Mouse (Mus musculus): ENCODE results near the gene Tnfrsf22. TPM values are rescaled to one million over a fixed set of nuclear protein-coding genes. Genes with fewer than 3 reads are reported as not detected.
A peak's percentile ranks its signal among the peaks of the same experiment; 100 is the strongest.
"Not testable (repeated sequence)": the region's sequence is repeated elsewhere in the genome, so short reads cannot be mapped to it uniquely, and the experiment has no call there.

The Tnfrsf22 gene
- polyA plus RNA-seq, 1 experiment from 2014 or later, result 13.8 TPM

DNA sequence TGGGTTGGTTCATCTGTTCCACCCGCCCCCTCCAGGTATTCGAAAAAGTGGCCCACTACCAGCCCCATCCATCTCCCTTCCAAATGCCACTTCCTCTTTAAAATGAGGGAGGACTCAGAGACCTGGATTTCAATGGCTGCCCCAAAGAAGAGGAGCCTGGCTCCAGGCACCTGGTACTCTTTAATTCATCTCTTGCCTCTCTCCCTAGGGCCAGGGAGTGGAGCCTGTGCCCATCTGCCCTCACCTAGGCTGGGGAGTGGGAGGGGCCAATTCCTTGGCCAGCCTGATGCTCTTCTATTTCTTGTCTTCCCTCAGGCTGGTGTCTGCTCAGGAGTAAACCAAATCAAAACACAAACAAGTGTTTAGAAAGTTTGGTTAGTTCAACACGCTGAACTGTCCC is 37.2 kb upstream of the Tnfrsf22 start:
- not testable (repeated sequence) for ATAC-seq (ENCODE audit: insufficient number of reproducible peaks, low FRiP score, low TSS enrichment, low read depth); H3K4me3 ChIP-seq (ENCODE audit: low read depth, low read length); H3K27ac ChIP-seq (replicated peaks; ENCODE audit: low read depth, low read length); H3K27me3 ChIP-seq (ENCODE audit: control insufficient read depth, insufficient read depth, low read length); H3K9ac ChIP-seq (ENCODE audit: low read length); DNase-seq (ENCODE audit: low spot score); H3K4me1 ChIP-seq (ENCODE audit: control insufficient read depth, insufficient read depth, low read length); H3K4me2 ChIP-seq (ENCODE audit: low read depth, severe bottlenecking); H3K9me3 ChIP-seq (ENCODE audit: control insufficient read depth, low read length); H3K36me3 ChIP-seq (ENCODE audit: control insufficient read depth, insufficient read depth, low read length)
- 77% methylated on average over 3 of the region's 3 CpGs for WGBS

DNA sequence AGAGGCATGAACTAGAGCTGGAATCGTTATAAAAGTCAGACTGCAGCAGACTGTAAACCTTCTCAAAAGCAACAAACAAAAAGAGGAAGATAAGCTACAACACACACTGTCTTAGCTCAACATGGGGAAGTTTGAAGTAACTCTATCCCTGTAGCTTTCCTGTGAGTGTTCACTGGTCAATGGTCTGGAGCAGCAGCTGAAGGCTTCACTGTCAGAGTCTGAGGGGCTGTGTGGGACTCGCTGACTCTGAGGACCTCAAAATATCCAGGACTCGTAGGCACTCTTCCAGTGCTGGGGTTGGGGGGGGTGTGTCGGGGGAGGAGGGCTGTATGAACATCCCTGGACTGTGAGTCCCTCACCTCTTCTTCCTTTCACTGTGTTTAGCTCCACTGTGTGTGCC is 36.7 kb upstream of the Tnfrsf22 start:
- H3K9me3 ChIP-seq (ENCODE audit: control insufficient read depth, low read length); H3K27me3 ChIP-seq (ENCODE audit: control insufficient read depth, insufficient read depth, low read length); H3K36me3 ChIP-seq (ENCODE audit: control insufficient read depth, insufficient read depth, low read length); H3K4me3 ChIP-seq (ENCODE audit: low read depth, low read length); DNase-seq (ENCODE audit: low spot score); H3K4me1 ChIP-seq (ENCODE audit: control insufficient read depth, insufficient read depth, low read length); H3K9ac ChIP-seq (ENCODE audit: low read length); ATAC-seq (ENCODE audit: insufficient number of reproducible peaks, low FRiP score, low TSS enrichment, low read depth); H3K4me2 ChIP-seq (ENCODE audit: low read depth, severe bottlenecking); H3K27ac ChIP-seq (replicated peaks; ENCODE audit: low read depth, low read length): not testable (repeated sequence)
- WGBS, result 62% methylated on average over 4 of the region's 4 CpGs

DNA sequence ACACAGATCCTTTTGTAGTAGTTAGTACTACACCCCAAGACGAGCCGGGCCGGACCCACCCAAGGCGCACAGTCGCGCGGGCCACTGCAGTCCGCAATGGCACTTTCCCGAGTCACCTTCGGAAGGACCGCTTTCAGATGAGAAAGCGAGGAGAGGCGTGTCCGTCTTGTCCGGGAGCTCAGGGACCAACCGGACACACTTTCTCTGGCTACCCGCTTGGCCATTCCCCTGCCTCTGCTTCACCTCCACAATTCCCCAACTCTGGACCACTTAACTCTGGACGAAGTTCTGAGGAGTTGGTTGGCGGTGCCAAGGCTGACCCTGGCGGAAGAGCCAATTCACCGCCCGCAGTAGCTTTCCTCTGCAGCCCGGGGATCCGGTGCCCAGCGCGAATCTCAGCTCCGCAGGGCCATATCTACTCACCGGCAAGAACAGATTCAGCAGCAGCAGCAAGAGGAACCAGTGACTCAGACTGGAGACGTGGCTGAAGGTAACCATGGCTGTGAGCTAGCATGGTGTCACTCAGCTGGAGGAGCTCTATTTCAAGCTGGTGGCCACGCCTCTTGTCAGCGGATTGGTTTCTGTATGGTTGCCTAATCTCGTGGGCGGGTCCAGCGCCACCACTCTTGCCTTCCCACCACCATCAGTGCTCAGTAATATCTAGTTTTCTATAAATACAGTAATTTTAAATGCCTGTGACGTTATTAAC is 36.1 kb upstream of the Tnfrsf22 start, which contains the start of gene Tnfrsf23:
Gene Tnfrsf23 (minus strand): TSS at position 514 of the 709 bp plus-strand sequence.
- H3K9ac ChIP-seq (ENCODE audit: low read length), result no peak within 1 kb of the TSS; the same call in 1 of the 2 replicates
- H3K4me3 ChIP-seq (ENCODE audit: low read depth, low read length), result peak within 1 kb of the TSS; percentile 30
- no peak within 1 kb of the TSS for H3K27ac ChIP-seq (replicated peaks; ENCODE audit: low read depth, low read length)
- peak within 1 kb of the TSS; percentile 70 for H3K4me2 ChIP-seq (ENCODE audit: low read depth, severe bottlenecking)
- H3K27me3 ChIP-seq (ENCODE audit: control insufficient read depth, insufficient read depth, low read length), result no peaks in the 10 kb centered on the region
- WGBS, result 4% methylated on average over 35 of the region's 35 CpGs
- H3K36me3 ChIP-seq (ENCODE audit: control insufficient read depth, insufficient read depth, low read length), result 0 out of 2 replicates have a peak, but pooled peaks cover 4% of the 10 kb centered on the region
- peak; percentile 71 for DNase-seq (ENCODE audit: low spot score)
- H3K4me1 ChIP-seq (ENCODE audit: control insufficient read depth, insufficient read depth, low read length), result no peaks in the 10 kb centered on the region
- ATAC-seq (ENCODE audit: insufficient number of reproducible peaks, low FRiP score, low TSS enrichment, low read depth), result peak; percentile 80; the same call in 1 of the 2 replicates
- no peaks in the 10 kb centered on the region for H3K9me3 ChIP-seq (ENCODE audit: control insufficient read depth, low read length)

DNA sequence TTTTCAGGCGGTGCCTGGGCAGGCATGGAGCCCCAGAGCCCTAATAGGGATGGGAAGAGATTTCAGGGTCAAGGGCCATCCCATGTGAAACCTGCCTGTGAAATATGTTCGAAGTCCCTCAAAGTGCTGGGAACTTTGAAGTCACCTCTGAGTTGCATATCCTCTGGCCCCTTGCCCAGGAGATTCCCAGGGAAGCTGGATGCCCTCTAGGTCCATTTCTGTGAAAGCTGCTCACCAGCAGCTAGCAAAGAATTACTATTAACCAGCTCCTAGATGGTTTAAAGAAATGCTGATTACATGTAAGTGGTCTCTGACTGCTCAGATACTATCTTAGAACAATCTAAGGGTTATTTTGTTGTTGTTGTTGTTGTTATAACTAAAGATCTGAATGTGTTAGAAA is 35.1 kb upstream of the Tnfrsf22 start:
- not testable (repeated sequence) for DNase-seq (ENCODE audit: low spot score); H3K4me3 ChIP-seq (ENCODE audit: low read depth, low read length); H3K27ac ChIP-seq (replicated peaks; ENCODE audit: low read depth, low read length); H3K36me3 ChIP-seq (ENCODE audit: control insufficient read depth, insufficient read depth, low read length); H3K27me3 ChIP-seq (ENCODE audit: control insufficient read depth, insufficient read depth, low read length); H3K9me3 ChIP-seq (ENCODE audit: control insufficient read depth, low read length); ATAC-seq (ENCODE audit: insufficient number of reproducible peaks, low FRiP score, low TSS enrichment, low read depth); H3K4me2 ChIP-seq (ENCODE audit: low read depth, severe bottlenecking); H3K9ac ChIP-seq (ENCODE audit: low read length); H3K4me1 ChIP-seq (ENCODE audit: control insufficient read depth, insufficient read depth, low read length)
- WGBS, result 80% methylated on average over 1 of the region's 2 CpGs

DNA sequence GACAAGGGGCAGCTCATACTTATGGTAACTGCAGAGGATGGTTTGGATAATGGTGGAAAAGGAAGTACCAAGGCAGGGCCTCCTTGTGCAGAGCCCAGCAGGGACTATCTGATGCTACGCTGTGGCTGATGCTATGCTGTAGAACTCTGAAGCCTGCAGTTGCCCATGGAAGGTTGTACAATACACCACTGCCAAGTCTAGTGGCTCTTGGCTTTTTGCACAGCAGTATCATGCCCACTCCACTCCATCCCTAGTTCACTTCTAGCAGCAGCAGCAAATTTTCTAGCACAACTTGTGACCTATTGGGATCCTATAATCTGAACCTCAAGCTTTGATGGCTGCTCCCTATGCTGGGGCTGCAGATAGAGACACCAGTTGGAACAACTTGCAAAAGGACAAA is 32.1 kb upstream of the Tnfrsf22 start:
- Histone ChIP-seq H3K4me3 (ENCODE audit: low read depth, low read length) (no peak overlapping the region), H3K4me1 (ENCODE audit: control insufficient read depth, insufficient read depth, low read length) (no peaks in the 10 kb centered on the region), H3K4me2 (ENCODE audit: low read depth, severe bottlenecking) (no peak overlapping the region), H3K9ac (ENCODE audit: low read length) (no peak overlapping the region), H3K9me3 (ENCODE audit: control insufficient read depth, low read length) (no peaks in the 10 kb centered on the region), H3K36me3 (ENCODE audit: control insufficient read depth, insufficient read depth, low read length) (no peaks in the 10 kb centered on the region), H3K27ac (replicated peaks; ENCODE audit: low read depth, low read length) (no peak overlapping the region), H3K27me3 (ENCODE audit: control insufficient read depth, insufficient read depth, low read length) (no peaks in the 10 kb centered on the region)
- ATAC-seq (ENCODE audit: insufficient number of reproducible peaks, low FRiP score, low TSS enrichment, low read depth), result no peak
- WGBS, result 86% methylated on average over 1 of the region's 1 CpGs
- DNase-seq (ENCODE audit: low spot score), result no peak

DNA sequence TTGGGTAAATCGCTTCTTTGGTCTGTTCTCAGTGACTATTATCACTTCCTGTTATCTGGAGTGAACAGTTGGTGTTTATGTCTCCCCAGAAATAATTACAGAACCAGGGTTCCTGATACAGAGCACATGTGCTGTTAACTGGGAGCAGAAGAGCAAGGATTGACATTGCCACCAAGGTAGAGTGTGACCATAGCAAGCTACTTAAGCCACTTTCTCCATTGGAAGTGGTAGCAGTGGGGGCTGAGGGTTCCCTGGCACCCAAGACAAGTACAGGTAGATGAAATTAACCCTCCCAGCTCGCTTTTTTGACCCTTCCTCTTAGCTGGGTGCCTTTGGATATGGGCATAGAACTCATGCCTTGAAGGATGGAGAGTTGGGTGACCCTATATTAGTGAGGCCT is 31.4 kb upstream of the Tnfrsf22 start:
- not testable (repeated sequence) for H3K36me3 ChIP-seq (ENCODE audit: control insufficient read depth, insufficient read depth, low read length); H3K27ac ChIP-seq (replicated peaks; ENCODE audit: low read depth, low read length); H3K4me1 ChIP-seq (ENCODE audit: control insufficient read depth, insufficient read depth, low read length); DNase-seq (ENCODE audit: low spot score); H3K27me3 ChIP-seq (ENCODE audit: control insufficient read depth, insufficient read depth, low read length); H3K4me2 ChIP-seq (ENCODE audit: low read depth, severe bottlenecking); H3K4me3 ChIP-seq (ENCODE audit: low read depth, low read length); ATAC-seq (ENCODE audit: insufficient number of reproducible peaks, low FRiP score, low TSS enrichment, low read depth); H3K9me3 ChIP-seq (ENCODE audit: control insufficient read depth, low read length); H3K9ac ChIP-seq (ENCODE audit: low read length)
- 56% methylated on average over 2 of the region's 2 CpGs for WGBS

DNA sequence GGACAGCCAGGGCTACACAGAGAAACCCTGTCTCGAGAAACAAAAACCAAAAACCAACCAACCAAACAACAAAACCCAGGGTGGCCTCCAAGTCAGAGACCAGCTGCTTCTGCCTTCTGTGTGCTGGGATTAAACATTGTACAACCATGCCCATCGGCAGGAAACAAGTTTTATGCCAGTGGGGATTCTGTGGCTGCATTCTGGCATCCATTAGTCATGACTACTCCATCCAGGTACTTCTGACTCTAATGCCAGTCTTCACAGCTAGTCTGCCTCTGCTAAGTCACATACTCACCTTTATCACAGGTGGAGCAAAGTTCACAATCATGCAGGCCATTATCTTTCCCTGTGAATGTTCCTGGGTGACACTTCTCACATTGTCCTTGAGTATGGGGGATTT is 30.2 kb upstream of the Tnfrsf22 start:
- not testable (repeated sequence) for ATAC-seq (ENCODE audit: insufficient number of reproducible peaks, low FRiP score, low TSS enrichment, low read depth)

DNA sequence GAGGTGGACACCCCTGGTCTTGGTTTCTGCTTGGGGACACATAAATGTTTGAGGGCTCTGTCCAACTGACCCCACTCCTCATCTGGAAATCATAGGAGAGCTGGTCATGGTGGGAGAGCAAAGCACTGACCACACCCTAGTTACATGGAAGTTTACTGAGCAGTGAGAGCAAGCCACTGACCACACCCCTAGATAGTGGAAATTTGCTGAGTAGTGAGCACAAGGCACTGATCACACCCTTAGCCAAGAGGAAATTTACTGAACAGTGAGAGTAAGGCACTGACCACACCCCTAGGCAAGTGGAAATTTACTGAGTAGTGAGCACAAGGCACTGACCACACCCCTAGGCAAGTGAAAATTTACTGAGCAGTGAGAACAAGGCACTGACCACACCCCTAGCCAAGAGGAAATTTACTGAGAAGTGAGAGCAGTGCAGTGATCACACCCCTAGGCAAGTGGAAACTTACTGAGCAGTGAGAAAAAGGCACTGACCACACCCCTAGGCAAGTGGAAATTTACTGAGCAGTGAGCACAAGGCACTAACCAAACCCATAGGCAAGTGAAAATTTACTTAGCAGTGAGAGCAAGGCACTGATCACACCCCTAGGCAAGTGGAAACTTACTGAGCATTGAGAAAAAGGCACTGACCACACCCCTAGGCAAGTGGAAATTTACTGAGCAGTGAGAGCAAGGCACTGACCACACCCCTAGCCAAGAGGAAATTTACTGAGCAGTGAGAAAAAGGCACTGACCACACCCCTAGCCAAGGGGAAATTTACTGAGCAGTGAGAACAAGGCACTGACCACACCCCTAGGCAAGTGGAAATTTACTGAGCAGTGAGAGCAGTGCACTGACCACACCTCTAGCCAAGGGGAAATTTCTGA is 17.2 kb upstream of the Tnfrsf22 start:
- no peak overlapping the region for H3K9ac ChIP-seq (ENCODE audit: low read length)
- no peak for DNase-seq (ENCODE audit: low spot score)
- H3K27me3 ChIP-seq (ENCODE audit: control insufficient read depth, insufficient read depth, low read length), result no peaks in the 10 kb centered on the region
- no peak for ATAC-seq (ENCODE audit: insufficient number of reproducible peaks, low FRiP score, low TSS enrichment, low read depth)
- H3K9me3 ChIP-seq (ENCODE audit: control insufficient read depth, low read length), result no peaks in the 10 kb centered on the region
- H3K36me3 ChIP-seq (ENCODE audit: control insufficient read depth, insufficient read depth, low read length), result no peaks in the 10 kb centered on the region
- no peak overlapping the region for H3K4me2 ChIP-seq (ENCODE audit: low read depth, severe bottlenecking)
- H3K4me3 ChIP-seq (ENCODE audit: low read depth, low read length), result no peak overlapping the region
- no peaks in the 10 kb centered on the region for H3K4me1 ChIP-seq (ENCODE audit: control insufficient read depth, insufficient read depth, low read length)
- no peak overlapping the region for H3K27ac ChIP-seq (replicated peaks; ENCODE audit: low read depth, low read length)

More for the DNA sequence above, 30.2 kb upstream of the Tnfrsf22 start:
- H3K4me3 ChIP-seq (ENCODE audit: low read depth, low read length); H3K9me3 ChIP-seq (ENCODE audit: control insufficient read depth, low read length); H3K27ac ChIP-seq (replicated peaks; ENCODE audit: low read depth, low read length); H3K4me2 ChIP-seq (ENCODE audit: low read depth, severe bottlenecking); H3K4me1 ChIP-seq (ENCODE audit: control insufficient read depth, insufficient read depth, low read length); H3K9ac ChIP-seq (ENCODE audit: low read length); H3K27me3 ChIP-seq (ENCODE audit: control insufficient read depth, insufficient read depth, low read length); H3K36me3 ChIP-seq (ENCODE audit: control insufficient read depth, insufficient read depth, low read length); DNase-seq (ENCODE audit: low spot score): not testable (repeated sequence)
- 85% methylated on average over 2 of the region's 2 CpGs for WGBS

All from limb, embryonic 11.5 days (tissue).